Mouse (Mus musculus) forebrain, embryonic 13.5 days (tissue): ENCODE results near the gene A930004D18Rik. TPM values are rescaled to one million over a fixed set of nuclear protein-coding genes. Genes with fewer than 3 reads are reported as not detected.

Source experiments
- ATAC-seq: fragments of 200-750 bp; cut with Nextera tagmentation; 2 replicates; pipeline ENCODE4 v1.8.0; 2017
- H3K27ac ChIP-seq: fragments of 300-500 bp; sonication (generic); 2 replicates; pipeline ENCODE4 v1.5.1; 2015; ENCODE audit warnings: inconsistent platforms, mild to moderate bottlenecking, moderate library complexity
- H3K27me3 ChIP-seq: fragments of 300-500 bp; sonication (generic); 2 replicates; pipeline ENCODE4 v1.6.1; 2015; ENCODE audit warnings: mild to moderate bottlenecking, inconsistent platforms
- H3K36me3 ChIP-seq: fragments of 300-500 bp; sonication (generic); 2 replicates; pipeline ENCODE4 v1.6.1; 2015; ENCODE audit warnings: mild to moderate bottlenecking, inconsistent platforms; ENCODE audit not compliant: poor library complexity, severe bottlenecking
- H3K4me1 ChIP-seq: fragments of 300-500 bp; sonication (generic); 2 replicates; pipeline ENCODE4 v1.6.1; 2015; ENCODE audit warnings: inconsistent platforms
- H3K4me2 ChIP-seq: fragments of 300-500 bp; sonication (generic); 2 replicates; pipeline ENCODE4 v1.6.1; 2015; ENCODE audit warnings: inconsistent platforms, mild to moderate bottlenecking, moderate library complexity
- H3K4me3 ChIP-seq: fragments of 300-500 bp; sonication (generic); 2 replicates; pipeline ENCODE4 v1.5.1; 2015; ENCODE audit warnings: mild to moderate bottlenecking, inconsistent platforms
- H3K9ac ChIP-seq: fragments of 300-500 bp; sonication (generic); 2 replicates; pipeline ENCODE4 v1.6.1; 2015; ENCODE audit warnings: mild to moderate bottlenecking, inconsistent platforms
- H3K9me3 ChIP-seq: fragments of 300-500 bp; sonication (generic); replicated peaks from 2 replicates; pipeline ENCODE4 v1.6.1; 2016; ENCODE audit warnings: inconsistent platforms
- WGBS: fragments of 180-500 bp; shearing (Covaris S2); methylation state at CpG from one replicate; pipeline ENCODE4 v1.1.7; 2015; 5-methylcytosine and 5-hydroxymethylcytosine counted together
- polyA plus RNA-seq: library from polyadenylated mRNA; unstranded; fragments of >200 nt; fragmentation: Nextera tagmentation; extraction: Ambion mirVana; gene quantifications from 2 replicates; pipeline ENCODE4 v1.2.1, GENCODE M21; 2015

Gene A930004D18Rik
- polyA plus RNA-seq, 1 experiment from 2014 or later, result 20.3 TPM

DNA sequence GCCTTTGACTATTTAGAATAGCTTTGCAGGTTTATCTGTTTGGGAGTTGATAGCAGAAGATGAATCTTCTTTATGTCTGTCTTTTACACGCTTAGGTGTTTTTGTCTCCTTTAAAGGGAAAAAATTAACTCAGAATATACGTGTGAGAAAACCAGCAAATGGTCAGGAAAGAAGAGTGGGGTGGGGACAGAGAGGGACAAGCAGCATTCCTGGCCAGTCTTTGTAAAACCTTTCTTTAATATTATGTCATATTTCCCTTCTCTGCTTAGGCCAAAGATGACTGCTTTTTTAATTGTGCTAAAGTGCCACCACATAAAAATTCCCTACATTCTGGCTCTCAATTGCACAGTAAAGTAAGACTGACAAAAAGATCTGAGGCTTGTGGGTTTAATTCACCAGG is 21.5 kb upstream of the A930004D18Rik start:
- Histone ChIP-seq H3K9ac (peak overlapping the region; percentile 94), H3K9me3 (no peaks in the 10 kb centered on the region), H3K27me3 (no peaks in the 10 kb centered on the region), H3K36me3 (no peaks in the 10 kb centered on the region), H3K4me2 (peak overlapping the region; percentile 85), H3K4me3 (no peak overlapping the region), H3K27ac (no peak overlapping the region), H3K4me1 (peaks cover 36% of the 10 kb centered on the region)
- no peak for ATAC-seq
- WGBS, result 22% methylated on average over 2 of the region's 2 CpGs

DNA sequence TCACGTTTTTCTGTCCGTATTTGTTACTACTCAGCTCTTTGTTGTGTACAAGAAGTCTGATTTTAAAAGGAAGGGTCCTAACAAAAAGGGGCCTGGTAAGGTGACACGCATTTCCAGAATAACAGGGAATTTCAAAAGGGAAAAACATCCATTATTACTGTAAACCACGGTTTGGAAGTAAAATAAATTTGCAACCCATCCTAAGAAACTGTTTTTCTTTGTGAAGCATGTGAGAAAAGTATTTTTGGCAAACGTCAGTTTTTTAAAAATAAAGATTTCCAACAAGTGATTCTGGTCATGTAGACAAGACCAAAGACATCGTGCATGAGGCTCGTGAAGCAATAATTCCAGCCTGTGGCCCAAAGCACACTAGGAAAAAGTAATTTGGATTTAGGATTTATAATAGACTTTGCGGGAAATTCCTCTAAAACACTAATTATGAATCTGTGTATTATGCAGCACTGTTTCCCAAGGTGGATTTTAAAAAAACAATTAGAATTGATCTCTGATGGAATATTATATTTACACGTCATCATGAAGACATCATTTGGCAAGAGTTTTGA is 20.7 kb upstream of the A930004D18Rik start:
- Histone ChIP-seq H3K27me3 (no peaks in the 10 kb centered on the region), H3K4me3 (peak overlapping the region; percentile 65), H3K4me2 (peak overlapping the region; percentile 85), H3K9ac (peak overlapping the region; percentile 94), H3K27ac (peak overlapping the region; percentile 100), H3K4me1 (peaks cover 45% of the 10 kb centered on the region), H3K9me3 (no peaks in the 10 kb centered on the region), H3K36me3 (no peaks in the 10 kb centered on the region)
- no peak for ATAC-seq
- 5% methylated on average over 9 of the region's 9 CpGs for WGBS

DNA sequence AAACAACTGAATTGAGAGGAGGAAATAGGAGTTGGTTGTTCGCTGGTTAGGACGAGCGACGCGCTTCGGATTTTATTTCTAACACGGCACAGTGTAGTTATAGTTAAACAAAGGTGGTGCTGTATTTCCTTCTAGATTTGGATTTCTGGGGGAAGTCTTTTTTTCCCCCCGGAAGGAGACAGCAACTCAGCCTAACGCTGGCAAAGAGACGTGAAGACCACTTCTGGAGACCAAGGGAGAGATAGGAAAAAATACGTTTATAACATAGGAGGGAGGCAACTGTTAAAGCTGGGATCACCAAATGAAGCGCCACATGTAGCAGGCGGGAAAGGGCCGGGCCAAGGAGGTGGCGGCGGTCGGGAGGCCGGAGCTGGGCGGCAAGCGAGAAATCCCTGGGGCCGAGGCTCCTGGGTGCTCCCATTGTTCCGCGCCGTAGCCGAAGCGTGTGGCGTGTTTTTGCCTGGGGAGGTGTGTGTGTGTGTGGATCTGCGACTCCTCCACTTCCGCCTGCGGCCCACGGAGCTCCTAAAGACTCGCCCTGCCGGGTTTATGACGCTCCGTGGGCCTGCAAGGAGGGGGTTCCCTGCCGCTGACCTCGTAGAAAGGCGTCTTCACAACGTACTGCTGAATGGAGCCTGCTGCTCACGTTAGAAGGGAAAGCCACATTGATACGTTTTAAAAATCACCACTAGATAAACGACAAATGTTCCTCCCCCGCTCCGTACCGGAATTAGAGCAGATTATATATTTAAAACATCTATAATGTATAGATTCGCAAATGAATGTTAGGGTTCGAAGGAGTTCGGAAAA is 20.0 kb upstream of the A930004D18Rik start:
- Histone ChIP-seq H3K4me2 (peak overlapping the region; percentile 85), H3K9ac (peak overlapping the region; percentile 94), H3K27me3 (no peaks in the 10 kb centered on the region), H3K9me3 (no peaks in the 10 kb centered on the region), H3K27ac (peak overlapping the region; percentile 100), H3K4me1 (peaks cover 46% of the 10 kb centered on the region), H3K36me3 (no peaks in the 10 kb centered on the region), H3K4me3 (peak overlapping the region; percentile 65)
- peak; percentile 4; the same call in 1 of the 2 replicates for ATAC-seq
- WGBS, result under 1% methylated on average over 48 of the region's 48 CpGs

DNA sequence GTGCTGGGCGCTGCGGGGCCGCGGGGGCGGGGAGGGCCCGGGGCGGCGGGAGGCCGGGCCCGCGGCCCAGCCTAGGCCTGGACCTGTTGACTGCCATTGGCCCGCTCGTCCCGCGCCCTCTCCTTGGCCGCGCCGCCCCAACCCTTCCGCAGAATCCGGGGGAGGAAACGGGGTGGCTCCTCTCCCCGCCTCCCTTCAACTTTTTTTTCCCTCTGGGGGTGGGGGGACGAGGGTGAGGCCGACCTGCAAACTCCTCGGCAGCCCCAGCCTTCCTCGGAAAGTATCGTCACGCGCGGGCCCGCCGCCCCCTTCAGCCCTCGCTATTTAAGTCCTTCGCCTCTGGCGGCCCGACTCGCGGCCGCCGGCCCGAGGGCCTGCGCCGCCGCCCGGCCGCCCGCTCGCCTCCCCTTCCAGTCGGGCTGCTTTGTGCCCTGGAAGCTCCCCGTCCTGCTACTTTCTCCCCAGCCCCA is 19.3 kb upstream of the A930004D18Rik start:
- H3K4me2 ChIP-seq, result peak overlapping the region; percentile 85
- H3K27me3 ChIP-seq, result no peaks in the 10 kb centered on the region
- H3K4me1 ChIP-seq, result peaks cover 50% of the 10 kb centered on the region
- H3K9me3 ChIP-seq, result no peaks in the 10 kb centered on the region
- 0% methylated on average over 28 of the region's 50 CpGs for WGBS
- H3K9ac ChIP-seq, result peak overlapping the region; percentile 94
- H3K36me3 ChIP-seq, result no peaks in the 10 kb centered on the region
- peak overlapping the region; percentile 100 for H3K27ac ChIP-seq
- peak; percentile 93 for ATAC-seq
- H3K4me3 ChIP-seq, result peak overlapping the region; percentile 65

DNA sequence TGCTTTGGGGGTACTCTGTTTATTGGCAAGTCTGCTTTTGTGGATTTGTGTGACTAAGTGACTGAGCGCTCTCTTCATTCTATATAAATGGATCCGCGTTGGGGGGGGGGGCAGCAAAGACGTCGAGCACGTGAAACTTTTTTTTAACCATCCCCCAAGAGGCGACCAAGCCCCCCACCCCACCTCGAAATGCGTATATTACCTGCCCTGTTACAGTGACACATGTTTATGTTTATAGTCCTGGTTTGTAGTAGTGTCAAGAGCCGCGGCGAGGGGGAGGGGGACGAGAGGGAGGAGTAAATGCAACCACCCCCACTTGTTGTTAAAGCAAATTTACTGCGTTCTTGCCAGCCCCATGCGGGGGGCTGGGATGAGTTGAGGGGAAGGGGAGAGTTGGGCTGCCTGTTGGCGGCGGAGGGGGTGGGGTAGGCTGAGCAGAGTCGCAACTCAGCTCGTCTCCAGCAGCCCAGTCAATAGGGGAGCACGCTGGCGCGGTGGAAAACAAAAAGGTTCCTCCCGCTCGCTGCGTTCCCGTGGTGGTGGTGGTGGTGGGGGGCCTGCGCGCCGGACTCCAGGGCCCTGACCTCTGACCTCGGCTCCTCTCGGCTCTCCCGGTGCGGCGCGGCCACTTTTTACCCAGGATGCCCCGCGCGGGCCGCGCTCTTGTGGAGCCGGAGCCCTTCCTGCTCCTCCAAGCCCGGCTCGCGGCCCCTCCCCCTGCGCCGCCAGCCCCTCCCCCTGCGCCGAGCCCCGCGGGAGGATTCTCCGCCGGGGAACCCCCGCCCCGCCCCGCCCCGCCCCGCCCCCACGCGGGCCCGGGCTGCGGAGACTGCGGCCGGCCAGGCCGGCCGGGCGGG is 18.6 kb upstream of the A930004D18Rik start:
- no peaks in the 10 kb centered on the region for H3K36me3 ChIP-seq
- peaks cover 56% of the 10 kb centered on the region for H3K4me1 ChIP-seq
- peak overlapping the region; percentile 94 for H3K9ac ChIP-seq
- peak overlapping the region; percentile 85 for H3K4me2 ChIP-seq
- peak overlapping the region; percentile 65 for H3K4me3 ChIP-seq
- under 1% methylated on average over 40 of the region's 66 CpGs for WGBS
- H3K9me3 ChIP-seq, result no peaks in the 10 kb centered on the region
- ATAC-seq, result peak; percentile 90
- H3K27ac ChIP-seq, result peak overlapping the region; percentile 100
- H3K27me3 ChIP-seq, result no peaks in the 10 kb centered on the region

DNA sequence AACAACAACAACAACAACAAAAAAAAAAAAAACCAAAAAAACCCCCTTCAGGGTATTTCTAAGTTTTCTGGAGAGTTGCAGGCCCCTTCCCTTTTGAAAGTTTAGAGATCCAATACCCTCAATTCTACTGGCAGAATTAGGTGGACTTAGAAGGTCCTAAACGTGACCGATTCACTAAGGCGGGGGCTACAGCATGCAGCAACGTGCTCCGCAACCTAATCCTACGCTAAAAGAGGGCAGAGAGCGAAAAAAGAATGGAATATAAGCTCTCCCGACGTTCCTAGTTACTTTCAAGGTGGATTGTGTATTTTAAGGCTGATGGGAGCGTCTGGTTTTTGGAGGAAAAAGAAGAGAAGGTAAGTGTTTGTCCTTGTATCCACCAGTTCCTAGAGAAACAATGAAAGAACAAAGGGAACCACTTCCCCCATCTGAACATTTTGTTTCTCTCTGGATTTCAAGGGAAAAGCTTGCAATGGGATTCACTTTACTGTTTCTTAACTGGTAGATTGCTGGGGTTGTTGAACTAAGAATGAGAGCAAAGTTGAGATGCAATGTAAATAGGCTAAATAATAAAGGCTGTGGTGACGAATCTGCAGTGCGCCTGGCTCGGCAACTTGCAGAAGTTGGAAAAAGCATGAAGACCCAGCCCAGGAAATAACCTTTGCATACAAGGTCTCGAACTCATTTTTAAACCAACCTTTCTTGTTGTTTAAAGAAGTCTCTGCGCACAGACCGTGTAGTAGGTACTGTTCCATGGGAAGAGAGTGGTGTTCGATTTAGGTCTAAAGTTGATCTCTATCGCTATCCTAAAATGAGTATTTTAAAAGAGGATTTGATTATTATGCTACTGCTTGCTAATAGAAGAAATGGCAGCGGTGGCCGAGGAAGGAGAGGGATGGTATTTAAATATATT is 17.7 kb upstream of the A930004D18Rik start, which contains the start of gene Mllt10:
Gene Mllt10 (plus strand): TSS at position 222 of the 913 bp plus-strand sequence.
- Histone ChIP-seq H3K9me3 (no peaks in the 10 kb centered on the region), H3K4me1 (peaks cover 63% of the 10 kb centered on the region), H3K9ac (peak within 1 kb of the TSS; percentile 94), H3K4me3 (peak within 1 kb of the TSS; percentile 65), H3K36me3 (no peaks in the 10 kb centered on the region), H3K4me2 (peak within 1 kb of the TSS; percentile 85), H3K27me3 (no peaks in the 10 kb centered on the region), H3K27ac (peak within 1 kb of the TSS; percentile 100)
- no peak for ATAC-seq
- WGBS, result 2% methylated on average over 20 of the region's 20 CpGs

DNA sequence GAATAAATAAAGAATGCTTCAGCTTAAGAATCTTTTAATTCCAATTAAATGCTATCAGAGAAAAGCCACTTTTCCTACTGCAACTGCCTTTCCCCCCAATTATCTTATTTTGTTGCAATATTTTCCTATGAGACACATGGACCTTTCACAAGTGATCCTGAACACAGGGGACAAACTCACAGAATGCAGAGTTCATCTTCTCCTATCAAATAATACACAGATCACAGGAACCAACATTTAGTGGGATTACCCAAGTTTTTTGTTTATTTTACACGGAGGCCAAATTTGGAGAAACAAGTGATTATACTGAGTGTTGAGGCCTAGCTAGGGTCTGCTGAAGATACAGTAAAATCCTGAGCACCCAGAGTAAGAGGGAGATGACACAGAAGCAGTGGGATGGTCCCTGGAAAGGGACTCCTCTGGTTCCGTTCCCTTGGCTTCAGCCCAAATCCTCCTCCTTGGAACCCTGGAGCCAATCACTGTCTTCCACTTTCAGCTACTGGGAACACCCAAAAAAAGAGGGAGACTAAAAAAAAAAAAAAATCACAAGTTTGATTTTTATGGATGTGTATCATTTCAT is 16.5 kb upstream of the A930004D18Rik start:
- Histone ChIP-seq H3K9me3 (no peaks in the 10 kb centered on the region), H3K9ac (peak overlapping the region; percentile 94; the same call in 1 of the 2 replicates), H3K27ac (peak overlapping the region; percentile 100), H3K36me3 (no peaks in the 10 kb centered on the region), H3K4me1 (peaks cover 71% of the 10 kb centered on the region), H3K4me3 (no peak overlapping the region), H3K27me3 (no peaks in the 10 kb centered on the region), H3K4me2 (peak overlapping the region; percentile 85)
- ATAC-seq, result no peak
- WGBS, result 6% methylated on average over 2 of the region's 2 CpGs

DNA sequence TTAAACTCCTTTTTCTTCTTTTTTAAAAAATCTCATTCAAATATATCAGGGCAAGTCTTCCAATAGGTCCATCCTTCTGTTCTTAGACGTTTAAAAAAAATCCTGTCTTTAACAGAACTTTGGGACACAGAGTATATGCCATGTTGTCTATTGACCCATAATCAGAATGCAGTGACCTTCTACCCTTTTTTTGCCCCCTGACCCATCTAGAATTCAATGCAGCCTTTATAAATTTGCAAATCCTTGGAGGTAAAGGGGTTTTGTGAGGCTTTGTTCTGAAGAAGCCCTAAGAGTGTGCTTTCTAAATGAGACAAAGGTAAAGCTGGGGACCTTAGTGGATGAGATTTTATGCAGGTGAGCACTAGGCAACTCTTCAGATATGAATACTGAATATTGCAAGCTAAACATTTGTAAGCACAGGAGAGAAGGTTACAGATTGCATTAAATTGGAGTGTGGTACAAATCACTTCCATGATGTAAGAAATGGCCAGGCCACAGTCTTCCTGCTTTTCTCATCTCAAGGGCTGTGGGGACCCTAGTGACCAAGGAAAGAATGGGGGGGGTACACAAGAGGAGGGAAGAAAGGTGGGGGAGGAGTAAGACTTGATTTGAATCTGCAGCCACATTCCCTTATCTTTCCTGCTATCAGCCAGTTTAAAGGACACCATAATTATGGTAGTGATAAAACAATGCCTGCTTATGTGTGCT is 15.9 kb upstream of the A930004D18Rik start:
- peak overlapping the region; percentile 45 for H3K9ac ChIP-seq
- no peaks in the 10 kb centered on the region for H3K27me3 ChIP-seq
- ATAC-seq, result no peak
- no peak overlapping the region for H3K4me3 ChIP-seq
- 6% methylated on average over 1 of the region's 1 CpGs for WGBS
- peak overlapping the region; percentile 85 for H3K4me2 ChIP-seq
- peak overlapping the region; percentile 100 for H3K27ac ChIP-seq
- no peaks in the 10 kb centered on the region for H3K36me3 ChIP-seq
- peaks cover 66% of the 10 kb centered on the region for H3K4me1 ChIP-seq
- H3K9me3 ChIP-seq, result no peaks in the 10 kb centered on the region

DNA sequence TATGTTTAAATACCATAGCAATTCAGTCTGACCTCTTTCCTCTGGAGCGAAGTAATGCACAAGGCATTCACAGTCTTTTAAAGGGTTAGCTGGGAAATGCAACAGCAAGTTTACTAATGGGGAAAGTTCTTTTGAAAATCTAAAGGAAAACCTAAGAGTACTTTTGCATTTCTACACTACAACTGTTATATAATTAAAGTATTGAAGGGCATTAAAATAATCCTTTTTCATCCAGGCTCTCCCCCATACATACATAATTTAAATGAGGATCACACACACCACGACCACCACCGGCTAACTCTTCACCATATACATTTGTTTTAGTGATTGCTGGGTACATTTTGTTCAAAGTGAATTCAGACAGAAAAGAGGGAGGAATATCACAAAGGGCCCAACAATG is 15.0 kb upstream of the A930004D18Rik start:
- Histone ChIP-seq H3K27ac (peak overlapping the region; percentile 57; the same call in 1 of the 2 replicates), H3K4me2 (peak overlapping the region; percentile 40), H3K36me3 (no peaks in the 10 kb centered on the region), H3K4me1 (peaks cover 60% of the 10 kb centered on the region), H3K9me3 (no peaks in the 10 kb centered on the region), H3K9ac (no peak overlapping the region), H3K27me3 (no peaks in the 10 kb centered on the region), H3K4me3 (no peak overlapping the region)
- whole genome bisulfite sequencing, result 8% methylated on average over 3 of the region's 3 CpGs
- no peak for ATAC-seq

DNA sequence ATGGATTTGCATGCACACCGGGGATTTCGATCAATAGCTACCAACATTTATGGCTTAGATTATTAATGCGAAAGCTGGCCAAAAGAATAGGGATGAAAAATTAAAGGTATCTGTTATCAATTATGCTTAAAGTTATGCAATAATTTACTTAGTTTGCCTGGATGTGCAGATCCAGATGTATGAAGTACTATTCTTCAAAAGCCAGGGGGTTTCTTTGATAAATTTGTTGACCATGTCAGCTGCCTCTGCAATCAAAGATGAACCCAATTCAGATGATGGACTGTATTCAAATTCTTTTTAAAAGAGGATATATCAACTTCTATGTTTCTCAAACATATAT is 14.3 kb upstream of the A930004D18Rik start:
- no peak for ATAC-seq
- peak overlapping the region; percentile 100 for H3K9ac ChIP-seq
- H3K27ac ChIP-seq, result peak overlapping the region; percentile 100
- peak overlapping the region; percentile 87 for H3K4me2 ChIP-seq
- H3K9me3 ChIP-seq, result no peaks in the 10 kb centered on the region
- no peaks in the 10 kb centered on the region for H3K36me3 ChIP-seq
- H3K27me3 ChIP-seq, result no peaks in the 10 kb centered on the region
- peaks cover 60% of the 10 kb centered on the region for H3K4me1 ChIP-seq
- 7% methylated on average over 3 of the region's 3 CpGs for WGBS
- peak overlapping the region; percentile 3; the same call in 1 of the 2 replicates for H3K4me3 ChIP-seq
